Mouse (Mus musculus): ENCODE results near the gene Ccdc180. TPM values are rescaled to one million over a fixed set of nuclear protein-coding genes. Genes with fewer than 3 reads are reported as not detected.

Gene Ccdc180
- polyA plus RNA-seq, 1 experiment from 2014 or later, result 0.04 TPM

DNA sequence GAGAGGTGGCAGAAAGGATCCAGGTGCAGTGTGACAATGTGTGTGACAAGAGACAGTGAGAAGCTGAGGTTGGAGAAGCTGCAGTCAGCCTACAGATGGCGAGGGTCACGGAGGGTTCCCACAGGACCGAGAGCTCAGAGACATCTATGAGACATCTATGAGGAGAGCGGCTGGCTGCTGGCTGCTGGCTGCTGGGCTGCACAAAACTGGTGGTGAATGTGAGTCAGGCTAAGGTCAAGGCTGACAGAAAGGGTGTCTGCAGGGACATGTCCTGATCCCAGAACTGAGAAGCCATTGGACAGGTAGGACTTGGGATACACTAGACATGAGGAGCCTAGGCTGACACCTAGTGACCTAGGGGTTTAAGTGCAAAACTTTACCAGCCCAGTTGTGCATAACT is 33.9 kb downstream of the Ccdc180 start:
- DNase-seq (ENCODE audit: low spot score), result no peak
- Histone ChIP-seq H3K4me3 (no peak overlapping the region), H3K36me3 (no peaks in the 10 kb centered on the region), H3K9me3 (no peaks in the 10 kb centered on the region), H3K4me1 (no peaks in the 10 kb centered on the region), H3K27me3 (ENCODE audit: insufficient read depth, poor library complexity, severe bottlenecking) (peaks cover 13% of the 10 kb centered on the region; the same call in 1 of the 2 replicates), H3K27ac (no peak overlapping the region)
- 87% methylated on average over 4 of the region's 4 CpGs for WGBS

DNA sequence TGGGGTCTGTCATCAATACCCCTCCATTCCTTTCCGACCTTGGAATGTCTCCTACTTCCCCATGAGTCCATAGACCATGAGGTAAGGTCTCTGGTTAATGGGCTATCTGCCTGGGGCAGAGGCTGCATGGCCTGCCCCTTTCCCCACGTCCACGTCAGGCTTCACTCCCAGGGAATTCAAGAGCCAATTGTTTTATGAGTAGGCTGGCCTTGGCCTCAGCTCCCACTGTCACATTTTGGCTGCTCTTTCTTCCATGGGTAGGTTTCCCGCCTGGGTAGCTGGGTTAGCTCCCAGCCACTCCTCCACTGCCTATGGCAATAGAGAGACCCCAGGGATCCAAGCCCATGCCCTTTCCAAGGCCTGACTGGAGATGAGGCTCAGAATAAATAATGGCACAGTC is 38.5 kb downstream of the Ccdc180 start:
- H3K27me3 ChIP-seq (ENCODE audit: insufficient read depth, poor library complexity, severe bottlenecking), result peaks cover 13% of the 10 kb centered on the region; the same call in 1 of the 2 replicates
- H3K4me1 ChIP-seq, result no peaks in the 10 kb centered on the region
- no peaks in the 10 kb centered on the region for H3K9me3 ChIP-seq
- DNase-seq (ENCODE audit: low spot score), result no peak
- WGBS, result 82% methylated on average over 4 of the region's 4 CpGs
- no peak overlapping the region for H3K27ac ChIP-seq
- H3K4me3 ChIP-seq, result no peak overlapping the region
- H3K36me3 ChIP-seq, result no peaks in the 10 kb centered on the region

DNA sequence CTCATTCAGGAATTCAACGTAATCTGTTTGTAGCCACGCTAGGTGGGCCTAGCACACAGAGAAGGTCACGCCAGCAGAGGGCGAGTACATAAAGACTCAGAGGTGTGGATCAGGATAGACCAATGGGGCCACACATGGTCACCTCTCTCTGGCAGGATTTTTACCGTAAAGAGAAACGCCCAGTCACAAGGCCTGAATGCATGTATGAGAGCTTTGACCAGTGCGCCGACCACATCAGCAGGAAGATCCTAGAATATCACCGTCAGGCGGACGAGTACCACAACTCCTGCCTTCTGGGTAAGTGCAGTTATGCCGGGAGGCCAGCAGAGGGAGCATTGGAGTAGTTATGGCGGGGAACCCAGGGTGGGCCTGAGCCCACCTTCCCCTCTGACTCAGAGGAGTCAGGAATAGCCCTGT is 51.5 kb downstream of the Ccdc180 start:
- Histone ChIP-seq H3K4me1 (peaks cover 4% of the 10 kb centered on the region; the same call in 1 of the 2 replicates), H3K27ac (no peak overlapping the region), H3K4me3 (no peak overlapping the region), H3K36me3 (no peaks in the 10 kb centered on the region), H3K9me3 (no peaks in the 10 kb centered on the region), H3K27me3 (ENCODE audit: insufficient read depth, poor library complexity, severe bottlenecking) (0 out of 2 replicates have a peak, but pooled peaks cover 5% of the 10 kb centered on the region)
- 21% methylated on average over 13 of the region's 13 CpGs for WGBS
- peak; percentile 84 for DNase-seq (ENCODE audit: low spot score)

DNA sequence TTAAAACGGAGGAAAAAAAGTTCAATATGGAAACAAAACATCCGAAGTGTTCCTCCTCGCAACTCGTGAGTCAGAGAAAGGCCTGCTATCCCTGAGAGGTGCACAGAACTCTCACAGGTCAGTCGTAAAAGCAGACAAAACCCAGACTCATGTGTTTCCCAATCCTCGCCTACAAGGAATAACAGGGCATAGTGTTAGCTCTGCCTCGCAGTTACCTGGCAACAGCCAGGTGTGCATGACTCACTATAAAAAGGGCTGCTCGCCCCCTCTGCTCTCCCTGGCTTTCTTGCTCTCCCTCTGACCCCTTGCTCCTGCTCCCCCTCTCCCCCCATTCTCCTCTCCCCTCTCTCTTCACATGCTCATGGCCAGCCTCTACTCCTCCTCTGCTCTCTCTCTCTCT is 57.6 kb downstream of the Ccdc180 start:
- Histone ChIP-seq H3K27ac (no peak overlapping the region), H3K36me3 (no peaks in the 10 kb centered on the region), H3K9me3 (no peaks in the 10 kb centered on the region), H3K4me1 (peaks cover 20% of the 10 kb centered on the region), H3K4me3 (no peak overlapping the region), H3K27me3 (ENCODE audit: insufficient read depth, poor library complexity, severe bottlenecking) (0 out of 2 replicates have a peak, but pooled peaks cover 5% of the 10 kb centered on the region)
- 77% methylated on average over 8 of the region's 8 CpGs for whole genome bisulfite sequencing
- no peak for DNase-seq (ENCODE audit: low spot score)

DNA sequence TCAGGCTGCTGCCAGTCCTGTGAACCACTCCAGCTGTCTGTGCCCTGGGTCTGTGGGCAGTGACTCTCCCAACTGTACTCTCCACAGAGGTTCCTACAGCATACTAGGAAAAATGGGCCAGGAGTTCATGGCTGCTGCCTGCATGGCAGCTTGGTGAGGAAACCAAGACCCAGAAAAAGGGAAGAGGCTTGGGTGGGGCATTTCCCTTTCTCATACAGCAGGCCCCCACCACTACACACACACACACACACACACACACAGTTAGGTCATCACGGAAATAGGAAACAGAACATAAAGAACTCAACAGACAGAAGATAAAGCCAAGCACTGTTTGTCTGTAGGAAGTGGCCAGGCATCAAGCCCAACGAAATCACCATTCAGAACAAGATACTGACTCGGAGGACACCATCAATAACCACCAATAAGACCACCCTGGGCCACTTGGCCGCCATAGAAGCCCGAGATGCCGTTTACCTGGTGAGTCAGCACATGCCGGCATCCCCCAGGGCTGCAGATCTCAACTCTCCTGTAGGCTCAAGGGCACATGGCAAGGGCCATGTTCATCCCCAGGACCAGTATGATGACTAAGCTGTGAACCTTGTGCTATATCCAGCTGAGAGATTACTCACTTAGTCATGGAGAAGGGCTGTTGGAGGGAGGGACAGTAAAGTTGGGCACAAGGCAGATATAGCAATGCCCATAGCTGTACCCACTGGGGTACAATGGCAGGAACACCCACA is 59.2 kb downstream of the Ccdc180 start:
- no peaks in the 10 kb centered on the region for H3K36me3 ChIP-seq
- no peaks in the 10 kb centered on the region for H3K9me3 ChIP-seq
- H3K4me1 ChIP-seq, result peaks cover 20% of the 10 kb centered on the region
- no peak overlapping the region for H3K4me3 ChIP-seq
- H3K27ac ChIP-seq, result peak overlapping the region; percentile 32; the same call in 1 of the 2 replicates
- no peaks in the 10 kb centered on the region for H3K27me3 ChIP-seq (ENCODE audit: insufficient read depth, poor library complexity, severe bottlenecking)
- 69% methylated on average over 7 of the region's 7 CpGs for whole genome bisulfite sequencing
- DNase-seq (ENCODE audit: low spot score), result no peak

DNA sequence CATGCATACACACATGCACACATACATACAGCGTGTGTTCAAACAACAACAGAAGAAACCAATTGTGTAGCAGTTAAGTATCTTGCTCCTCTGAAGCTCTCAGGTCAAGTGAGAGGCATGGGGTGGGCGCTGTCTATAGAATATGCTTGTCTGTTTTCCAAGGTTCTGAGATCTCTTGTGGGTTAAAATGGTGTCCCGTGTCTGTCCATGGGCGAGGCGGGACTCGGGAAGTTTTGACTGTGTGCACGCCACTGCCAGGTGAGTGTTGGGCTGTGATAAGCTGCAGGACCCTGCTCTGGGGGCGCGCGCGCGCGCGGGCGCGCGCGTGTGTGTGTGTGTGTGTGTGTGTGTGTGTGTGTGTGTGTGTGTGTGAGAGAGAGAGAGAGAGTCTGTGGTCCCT is 61.7 kb downstream of the Ccdc180 start:
- no peak overlapping the region for H3K4me3 ChIP-seq

DNA sequence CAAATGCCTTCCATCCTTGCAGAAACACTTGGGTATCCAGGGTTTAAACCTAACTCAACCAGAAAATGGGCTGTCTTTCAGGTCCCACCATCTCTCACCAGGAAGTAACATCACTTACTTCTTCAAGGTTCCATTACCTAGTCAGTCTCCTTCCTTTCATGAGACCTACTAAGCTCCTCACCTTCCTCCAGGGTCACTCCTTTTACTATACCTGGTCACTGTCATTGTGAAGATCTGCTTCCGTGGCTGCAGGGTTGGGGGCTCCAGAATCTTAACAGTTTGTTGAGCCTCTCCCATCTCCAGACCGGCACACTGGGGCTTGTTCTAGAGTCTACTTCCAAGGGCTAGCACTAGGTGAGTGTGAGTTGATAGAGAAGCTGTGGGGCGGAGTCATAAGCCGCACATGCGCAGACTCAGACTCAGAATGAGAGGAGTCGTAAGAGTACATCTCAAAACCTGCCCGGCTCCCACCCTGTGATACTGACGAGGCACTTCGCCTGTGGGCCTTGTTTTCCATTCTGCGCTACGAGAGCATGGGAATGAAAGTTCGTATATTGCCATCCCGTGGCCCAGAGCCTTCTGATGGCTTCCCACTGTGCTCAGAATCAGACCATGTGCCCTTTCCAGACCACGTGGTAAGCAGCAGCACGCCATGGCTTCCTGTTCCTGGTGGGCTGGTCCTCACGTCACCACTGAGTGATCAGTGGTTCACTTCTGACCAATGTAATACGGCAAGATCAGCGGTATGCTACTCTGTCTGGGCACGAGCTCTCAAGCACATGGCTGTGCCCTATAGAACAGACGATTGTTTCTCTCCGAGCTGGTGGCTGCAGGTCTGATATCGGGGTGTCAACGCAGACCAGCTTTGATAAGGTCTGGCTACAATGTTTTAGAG is 63.2 kb downstream of the Ccdc180 start:
- WGBS, result 84% methylated on average over 23 of the region's 23 CpGs
- H3K36me3 ChIP-seq, result no peaks in the 10 kb centered on the region
- 0 out of 2 replicates have a peak overlapping the region, but pooled peaks have one; percentile 25 for H3K27ac ChIP-seq
- H3K9me3 ChIP-seq, result no peaks in the 10 kb centered on the region
- H3K4me1 ChIP-seq, result peaks cover 24% of the 10 kb centered on the region
- H3K4me3 ChIP-seq, result no peak overlapping the region
- no peak for DNase-seq (ENCODE audit: low spot score)
- no peaks in the 10 kb centered on the region for H3K27me3 ChIP-seq (ENCODE audit: insufficient read depth, poor library complexity, severe bottlenecking)

More for the DNA sequence above, 61.7 kb downstream of the Ccdc180 start:
- Histone ChIP-seq H3K4me1 (peaks cover 24% of the 10 kb centered on the region), H3K27me3 (ENCODE audit: insufficient read depth, poor library complexity, severe bottlenecking) (no peaks in the 10 kb centered on the region), H3K27ac (no peak overlapping the region), H3K9me3 (no peaks in the 10 kb centered on the region), H3K36me3 (no peaks in the 10 kb centered on the region)
- 95% methylated on average over 18 of the region's 18 CpGs for WGBS
- no peak for DNase-seq (ENCODE audit: low spot score)

DNA sequence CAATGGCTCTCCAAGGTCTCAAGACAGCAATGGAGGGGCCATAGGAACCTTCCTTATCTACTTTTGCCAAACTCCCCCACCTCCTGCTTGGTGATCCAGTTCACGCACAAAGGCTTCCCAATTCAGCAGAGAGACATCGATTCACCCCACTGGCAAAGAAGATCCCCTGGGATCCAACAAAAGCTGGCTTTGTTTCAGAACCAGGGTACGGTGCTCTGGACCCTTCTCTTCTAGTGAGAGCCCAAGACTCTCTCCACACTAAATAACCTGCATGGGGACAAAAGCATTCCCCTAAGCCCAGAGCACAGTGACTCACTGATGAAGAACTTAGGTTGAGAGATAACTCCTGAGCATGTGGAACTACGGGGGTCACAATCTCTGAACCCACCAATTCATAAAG is 65.1 kb downstream of the Ccdc180 start:
- no peak overlapping the region for H3K27ac ChIP-seq
- no peaks in the 10 kb centered on the region for H3K36me3 ChIP-seq
- no peaks in the 10 kb centered on the region for H3K27me3 ChIP-seq (ENCODE audit: insufficient read depth, poor library complexity, severe bottlenecking)
- WGBS, result 71% methylated on average over 4 of the region's 4 CpGs
- H3K4me1 ChIP-seq, result peaks cover 12% of the 10 kb centered on the region
- H3K4me3 ChIP-seq, result no peak overlapping the region
- H3K9me3 ChIP-seq, result no peaks in the 10 kb centered on the region
- DNase-seq (ENCODE audit: low spot score), result peak; percentile 60

DNA sequence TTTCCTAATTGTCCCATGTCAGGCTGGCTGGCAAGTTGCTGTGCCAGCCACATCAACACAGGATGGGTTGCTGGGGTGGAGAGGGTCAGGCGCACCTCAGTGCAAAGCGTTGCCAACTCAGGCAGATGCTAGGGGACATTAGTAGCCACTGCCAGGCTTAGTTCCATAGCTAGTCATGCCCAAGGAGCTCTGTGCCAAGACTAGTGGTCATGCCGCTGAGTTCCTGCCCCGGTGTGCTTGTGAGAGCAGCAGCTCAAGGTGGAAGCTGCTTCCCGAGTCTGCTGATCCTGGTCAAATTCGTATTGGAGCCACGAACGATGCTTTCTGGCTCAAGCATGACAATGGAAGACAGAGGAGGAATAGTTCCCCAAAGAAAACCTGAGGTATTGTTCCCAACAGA is 66.0 kb downstream of the Ccdc180 start:
- WGBS, result 89% methylated on average over 8 of the region's 8 CpGs

DNA sequence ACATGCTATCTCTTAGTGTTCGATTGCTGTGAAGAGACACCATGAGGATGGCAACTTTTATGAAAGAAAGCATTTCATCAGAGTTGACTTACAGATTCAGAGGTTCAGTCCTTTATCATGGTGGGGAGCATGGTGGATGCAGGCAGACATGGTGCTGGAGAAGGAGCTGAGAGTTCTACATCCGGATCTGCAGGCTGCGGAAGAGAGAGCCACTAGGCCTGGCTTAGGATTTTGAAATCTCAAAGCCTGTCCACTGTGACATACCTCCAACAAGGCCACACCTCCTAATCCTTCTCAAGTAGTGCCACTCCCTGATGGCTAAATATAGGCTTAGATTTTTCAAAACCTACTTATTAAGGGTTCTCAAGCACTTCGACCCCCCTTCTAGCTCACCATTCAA is 66.6 kb downstream of the Ccdc180 start:
- 87% methylated on average over 4 of the region's 4 CpGs for WGBS
- peak; percentile 60 for DNase-seq (ENCODE audit: low spot score)
- H3K4me3 ChIP-seq, result no peak overlapping the region

More for the DNA sequence above, 66.0 kb downstream of the Ccdc180 start:
- Histone ChIP-seq H3K27me3 (ENCODE audit: insufficient read depth, poor library complexity, severe bottlenecking) (no peaks in the 10 kb centered on the region), H3K36me3 (no peaks in the 10 kb centered on the region), H3K9me3 (no peaks in the 10 kb centered on the region), H3K4me1 (peaks cover 6% of the 10 kb centered on the region; the same call in 1 of the 2 replicates), H3K27ac (no peak overlapping the region), H3K4me3 (no peak overlapping the region)
- peak; percentile 58 for DNase-seq (ENCODE audit: low spot score)

DNA sequence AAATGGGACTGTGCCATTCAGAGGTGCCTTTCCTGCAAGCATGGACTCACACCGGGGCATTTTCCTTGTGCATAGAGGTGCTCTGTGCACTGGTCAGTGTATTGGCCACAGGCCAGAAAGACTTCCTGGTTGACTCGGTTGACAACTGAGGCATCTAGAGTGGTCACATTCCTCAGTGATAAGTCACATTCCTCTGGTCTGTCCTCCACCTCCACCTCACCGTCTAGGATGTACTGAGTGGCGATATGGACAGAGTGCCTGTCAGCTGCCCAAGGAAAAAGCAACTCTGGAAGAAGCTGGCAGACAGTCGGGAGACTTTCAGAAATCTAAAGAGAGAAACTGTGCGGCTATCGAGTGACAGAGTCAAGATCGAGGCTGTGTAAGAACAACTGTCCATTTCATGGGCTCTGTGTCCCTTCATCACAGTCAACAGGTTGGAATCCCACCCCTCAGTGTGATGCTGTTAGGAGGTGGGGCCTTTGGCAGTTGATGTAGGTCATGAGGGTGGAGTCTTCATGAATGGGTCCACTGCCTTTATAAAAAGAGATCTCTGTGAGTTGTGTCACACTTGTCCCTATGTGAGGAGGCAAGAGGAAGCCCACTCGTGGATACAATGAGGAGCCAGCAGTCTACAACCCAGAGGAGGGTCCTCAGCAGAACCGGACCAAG is 74.8 kb downstream of the Ccdc180 start, which contains the start of gene Tdrd7:
Gene Tdrd7 (plus strand): TSS at position 564 of the 669 bp plus-strand sequence.
- Histone ChIP-seq H3K9me3 (no peaks in the 10 kb centered on the region), H3K27me3 (ENCODE audit: insufficient read depth, poor library complexity, severe bottlenecking) (no peaks in the 10 kb centered on the region), H3K27ac (peak within 1 kb of the TSS; percentile 75), H3K4me1 (peaks cover 47% of the 10 kb centered on the region), H3K36me3 (no peaks in the 10 kb centered on the region), H3K4me3 (peak within 1 kb of the TSS; percentile 47)
- WGBS, result 24% methylated on average over 10 of the region's 10 CpGs
- DNase-seq (ENCODE audit: low spot score), result peak; percentile 81

More for the DNA sequence above, 66.6 kb downstream of the Ccdc180 start:
- Histone ChIP-seq H3K4me1 (0 out of 2 replicates have a peak, but pooled peaks cover 4% of the 10 kb centered on the region), H3K36me3 (no peaks in the 10 kb centered on the region), H3K27me3 (ENCODE audit: insufficient read depth, poor library complexity, severe bottlenecking) (no peaks in the 10 kb centered on the region), H3K9me3 (no peaks in the 10 kb centered on the region), H3K27ac (no peak overlapping the region)

DNA sequence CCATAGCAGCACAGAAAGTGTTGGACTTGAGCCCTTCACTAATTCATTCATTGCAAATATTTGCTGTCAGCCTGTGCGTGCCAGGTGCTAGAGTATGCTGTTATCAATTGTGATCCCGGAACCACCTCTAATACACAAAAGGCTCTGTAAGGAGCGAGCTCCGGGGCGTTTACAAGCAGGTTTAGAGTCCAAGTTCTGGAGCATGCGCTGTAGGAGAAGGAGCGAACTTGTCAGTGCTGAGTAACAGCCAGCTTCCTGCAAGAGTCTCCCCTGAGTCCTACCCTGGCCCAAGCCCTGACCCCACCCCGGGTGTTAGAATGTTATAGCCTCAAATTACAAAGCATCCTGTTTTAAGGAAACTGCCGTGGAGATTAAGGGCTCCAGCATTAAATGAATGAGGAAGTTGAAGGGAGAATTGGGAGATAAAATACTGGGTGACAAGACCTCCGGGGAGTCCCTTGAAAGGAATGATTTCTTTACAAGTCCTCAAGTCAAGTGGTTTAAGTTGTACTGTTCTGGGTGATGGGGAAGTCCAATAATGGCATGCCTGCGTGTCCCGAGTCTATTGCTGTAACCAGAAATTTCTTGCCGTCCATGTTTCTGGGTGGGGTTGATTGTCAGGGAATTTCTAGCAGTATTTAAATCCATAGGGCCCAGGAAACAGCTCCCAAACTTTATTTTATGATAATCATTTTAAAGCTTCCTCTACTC is 75.8 kb downstream of the Ccdc180 start:
- DNase-seq (ENCODE audit: low spot score), result peak; percentile 74
- Histone ChIP-seq H3K27me3 (ENCODE audit: insufficient read depth, poor library complexity, severe bottlenecking) (no peaks in the 10 kb centered on the region), H3K4me1 (peaks cover 54% of the 10 kb centered on the region), H3K9me3 (no peaks in the 10 kb centered on the region), H3K27ac (peak overlapping the region; percentile 75), H3K4me3 (peak overlapping the region; percentile 47), H3K36me3 (no peaks in the 10 kb centered on the region)
- WGBS, result 15% methylated on average over 13 of the region's 13 CpGs
